Mouse (Mus musculus) lung, adult 2 months (tissue): ENCODE measurements around the gene Zfp879.

Experiments
- CTCF ChIP-seq: fragments of 200-500 bp; IDR thresholded peaks from 2 replicates; pipeline ENCODE4 v1.5.1; 2011; ENCODE audit warnings: mild to moderate bottlenecking, low read length, control low read depth; ENCODE audit not compliant: insufficient read depth
- POLR2A ChIP-seq: fragments of 200-500 bp; IDR thresholded peaks from 2 replicates; pipeline ENCODE4 v1.6.1; 2011; ENCODE audit warnings: low read depth, mild to moderate bottlenecking, control low read depth, low read length, borderline replicate concordance; ENCODE audit errors: extremely low read depth

DNA sequence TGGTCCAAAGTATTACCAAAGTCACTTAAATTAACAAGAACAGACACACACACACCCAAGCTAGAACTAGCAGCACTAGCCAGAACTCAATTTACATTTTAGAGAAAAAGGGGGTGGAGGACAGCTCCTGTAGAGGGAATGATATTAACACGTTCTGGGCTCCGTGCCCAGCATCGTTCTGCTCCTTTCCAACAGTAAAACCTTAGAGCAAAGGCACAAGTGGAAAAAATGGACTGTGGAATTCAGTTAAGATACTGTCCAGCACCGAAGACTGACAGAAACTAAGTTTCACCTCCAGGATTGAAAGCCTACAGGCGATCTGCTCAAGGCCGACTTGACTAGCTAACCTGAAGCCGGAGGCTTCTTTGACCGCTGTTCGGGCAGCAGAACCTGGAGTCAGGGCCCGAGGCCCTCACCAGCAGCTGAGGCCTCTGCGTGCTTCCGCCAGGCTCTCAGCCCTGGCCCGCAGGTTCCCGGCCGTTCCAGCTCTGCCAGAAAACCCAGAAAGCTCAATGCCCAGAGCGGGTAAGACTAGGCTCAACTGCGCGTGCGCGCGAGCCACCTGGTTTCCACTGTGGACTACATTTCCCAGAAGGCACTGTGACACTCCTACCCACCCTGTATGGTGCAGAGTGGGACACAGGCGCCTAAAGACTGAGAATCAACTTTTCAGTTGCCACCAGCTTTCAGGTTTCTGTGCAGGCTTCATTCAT is at the start of gene Zfp879:
- TF ChIP-seq POLR2A (peak; percentile 57; the same call in 1 of the 2 replicates), CTCF (no peak)
